8 mouse cellular contexts compared by ENCODE assay signal in the genomic region with DNA sequence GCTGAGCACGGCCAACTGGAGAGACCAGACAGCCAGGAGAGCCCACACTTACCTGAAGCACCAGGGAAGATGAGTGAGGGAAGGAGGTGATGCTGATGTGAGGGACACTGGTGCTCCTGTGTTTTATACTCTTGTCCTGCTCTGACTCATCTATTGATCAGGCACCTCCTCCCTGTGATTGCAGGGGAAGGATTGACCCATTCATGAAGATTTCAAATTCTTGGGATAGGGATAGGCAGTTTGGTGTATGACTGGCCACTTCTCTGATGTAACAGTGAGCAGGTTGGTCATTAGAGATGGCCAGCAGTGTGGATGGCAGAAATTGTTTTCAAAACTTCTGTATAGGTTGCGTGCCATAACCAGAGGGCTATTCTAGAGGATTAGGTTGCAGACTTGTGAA. TPM values are rescaled to one million over a fixed set of nuclear protein-coding genes. Genes with fewer than 3 reads are reported as not detected.
DNase-seq lines count a peak whose midpoint lies in the region; ATAC-seq and TF ChIP-seq lines count a peak whose summit lies in the region.
"Had no signal": no experiment of that assay in that cellular context is flagged by ENCODE, and none has a peak within 500 bp of the region (broad histone marks: within the 10 kb centered on the region; RNA-seq: fewer than 3 reads in every experiment).

Lor (minus strand) TSS at position 101 of the 400 bp plus-strand sequence.

- no peak for TF ChIP-seq POLR2A in olfactory bulb, adult 2 months (IDR thresholded peaks at IDR 0.05; ENCODE audit: insufficient read depth, low read depth, low read length)

- H3K9me3 ChIP-seq in liver, embryonic 12.5 days (replicated peaks), result no peaks in the 10 kb centered on the region
- no peaks in the 10 kb centered on the region for H3K9me3 ChIP-seq in liver, postnatal 0 days (ENCODE audit: low read length)
- H3K9me3 ChIP-seq in forebrain, embryonic 14.5 days (replicated peaks; ENCODE audit: control insufficient read depth, low read length), result no peaks in the 10 kb centered on the region
- no peaks in the 10 kb centered on the region for H3K9me3 ChIP-seq in intestine, postnatal 0 days (ENCODE audit: control insufficient read depth)

- H3K9ac ChIP-seq in liver, embryonic 12.5 days, result no peak within 1 kb of the TSS
- no peak within 1 kb of the TSS for H3K9ac ChIP-seq in liver, postnatal 0 days (replicated peaks)
- 0 out of 2 replicates have a peak within 1 kb of the TSS, but pooled peaks have one; percentile 69 for H3K9ac ChIP-seq in forebrain, embryonic 14.5 days (ENCODE audit: low read length)
- no peak within 1 kb of the TSS for H3K9ac ChIP-seq in intestine, postnatal 0 days (ENCODE audit: low read depth, low read length)

- TF ChIP-seq CTCF in liver, postnatal 0 days (IDR thresholded peaks at IDR 0.05; ENCODE audit: low read depth), result no peak
- no peak for TF ChIP-seq CTCF in intestine, postnatal 0 days (IDR thresholded peaks at IDR 0.05; ENCODE audit: low read depth)
- TF ChIP-seq CTCF in olfactory bulb, adult 2 months (IDR thresholded peaks at IDR 0.05; ENCODE audit: insufficient read depth, low read depth, low read length), result no peak

- DNase-seq in liver, postnatal 0 days, result no peak
- DNase-seq in forebrain, embryonic 14.5 days (ENCODE audit: low spot score), result no peak
- no peak for DNase-seq in thymus, adult 18-20 months
- no peak for DNase-seq in embryo, embryonic 11 days
- DNase-seq: kidney, adult 9 months had no signal

- peaks cover 13% of the 10 kb centered on the region; the same call in 1 of the 2 replicates for H3K4me1 ChIP-seq in liver, embryonic 12.5 days
- H3K4me1 ChIP-seq in liver, postnatal 0 days (ENCODE audit: insufficient read depth), result peaks cover 10% of the 10 kb centered on the region
- peaks cover 2% of the 10 kb centered on the region; the same call in 1 of the 2 replicates for H3K4me1 ChIP-seq in forebrain, embryonic 14.5 days (ENCODE audit: control insufficient read depth, insufficient read depth, low read length)
- no peaks in the 10 kb centered on the region for H3K4me1 ChIP-seq in intestine, postnatal 0 days (replicated peaks; ENCODE audit: control insufficient read depth, insufficient read depth, low read length)
- no peaks in the 10 kb centered on the region for H3K4me1 ChIP-seq in olfactory bulb, adult 2 months (ENCODE audit: control insufficient read depth, insufficient read depth, low read length)

- no peak for TF ChIP-seq EP300 in liver, postnatal 0 days (IDR thresholded peaks at IDR 0.05; ENCODE audit: low read depth)

- ATAC-seq in liver, embryonic 12.5 days, result no peak
- ATAC-seq in liver, postnatal 0 days, result no peak
- ATAC-seq in forebrain, embryonic 14.5 days, result no peak
- no peak for ATAC-seq in intestine, postnatal 0 days

- H3K4me3 ChIP-seq in liver, embryonic 12.5 days, result no peak within 1 kb of the TSS
- H3K4me3 ChIP-seq in liver, postnatal 0 days (ENCODE audit: low read depth, low read length), result no peak within 1 kb of the TSS
- H3K4me3 ChIP-seq in forebrain, embryonic 14.5 days (ENCODE audit: low read depth, low read length), result peak within 1 kb of the TSS; percentile 63
- H3K4me3 ChIP-seq in intestine, postnatal 0 days (ENCODE audit: low read depth, low read length), result peak within 1 kb of the TSS; percentile 76
- peak within 1 kb of the TSS; percentile 89; the same call in 1 of the 2 replicates for H3K4me3 ChIP-seq in olfactory bulb, adult 2 months (ENCODE audit: insufficient read depth, low read depth, low read length)

- peaks cover 62% of the 10 kb centered on the region for H3K27me3 ChIP-seq in liver, embryonic 12.5 days (replicated peaks)
- peaks cover 54% of the 10 kb centered on the region for H3K27me3 ChIP-seq in liver, postnatal 0 days (ENCODE audit: insufficient read depth, low read length)
- H3K27me3 ChIP-seq in forebrain, embryonic 14.5 days (replicated peaks; ENCODE audit: control insufficient read depth, insufficient read depth, low read length), result peaks cover 15% of the 10 kb centered on the region
- H3K27me3 ChIP-seq in intestine, postnatal 0 days (replicated peaks; ENCODE audit: control insufficient read depth, insufficient read depth, low read length), result peaks cover 23% of the 10 kb centered on the region; the same call in 1 of the 2 replicates

- 65% methylated on average over 2 of the region's 2 CpGs for WGBS in liver, embryonic 12.5 days (ENCODE audit: insufficient replicate concordance)
- WGBS in liver, postnatal 0 days (ENCODE audit: insufficient replicate concordance), result 73% methylated on average over 2 of the region's 2 CpGs
- WGBS in forebrain, embryonic 14.5 days, result 90% methylated on average over 2 of the region's 2 CpGs
- 83% methylated on average over 2 of the region's 2 CpGs for WGBS in intestine, postnatal 0 days
- 92% methylated on average over 2 of the region's 2 CpGs for WGBS in olfactory bulb, adult 2 months

- H3K27ac ChIP-seq in liver, embryonic 12.5 days, result no peak within 1 kb of the TSS
- H3K27ac ChIP-seq in liver, postnatal 0 days (ENCODE audit: low read depth), result no peak within 1 kb of the TSS
- no peak within 1 kb of the TSS for H3K27ac ChIP-seq in forebrain, embryonic 14.5 days (ENCODE audit: low read depth, low read length)
- no peak within 1 kb of the TSS for H3K27ac ChIP-seq in intestine, postnatal 0 days (ENCODE audit: low read depth, low read length)
- peak within 1 kb of the TSS; percentile 99; the same call in 1 of the 2 replicates for H3K27ac ChIP-seq in olfactory bulb, adult 2 months (ENCODE audit: insufficient read depth, low read depth, low read length)

- peak within 1 kb of the TSS; percentile 82; the same call in 1 of the 2 replicates for H3K4me2 ChIP-seq in liver, embryonic 12.5 days
- H3K4me2 ChIP-seq in liver, postnatal 0 days (ENCODE audit: low read depth, low read length), result no peak within 1 kb of the TSS
- H3K4me2 ChIP-seq in forebrain, embryonic 14.5 days (ENCODE audit: low read length), result peak within 1 kb of the TSS; percentile 94
- peak within 1 kb of the TSS; percentile 99 for H3K4me2 ChIP-seq in intestine, postnatal 0 days (replicated peaks; ENCODE audit: low read depth)

- no peaks in the 10 kb centered on the region for H3K36me3 ChIP-seq in liver, embryonic 12.5 days
- no peaks in the 10 kb centered on the region for H3K36me3 ChIP-seq in liver, postnatal 0 days (replicated peaks; ENCODE audit: insufficient read depth, low read length)
- no peaks in the 10 kb centered on the region for H3K36me3 ChIP-seq in forebrain, embryonic 14.5 days (ENCODE audit: control insufficient read depth, insufficient read depth, low read length)
- H3K36me3 ChIP-seq in intestine, postnatal 0 days (ENCODE audit: control insufficient read depth, insufficient read depth), result no peaks in the 10 kb centered on the region

RNA-seq across cellular contexts. Expression of gene Lor, which starts in this region (rescaled TPM):
- 1.1 and 1.2 TPM in 2 replicates for polyA plus RNA-seq in liver, embryonic 12.5 days (2016; fragmentation: Nextera tagmentation; extraction: Ambion mirVana)
- 0.06 TPM in 1 of 2 replicates, not detected in the other for polyA plus RNA-seq in liver, postnatal 0 days (2015; fragmentation: Nextera tagmentation; extraction: Ambion mirVana)
- polyA plus RNA-seq in forebrain, embryonic 14.5 days (2014; fragmentation: Nextera tagmentation; extraction: Ambion mirVana), result 1.3 TPM in 2 replicates
- 1.1 and 1.5 TPM in 2 replicates for polyA plus RNA-seq in intestine, postnatal 0 days (2015; fragmentation: Nextera tagmentation; extraction: Ambion mirVana)
- not detected in 2 replicates for polyA plus RNA-seq in olfactory bulb, adult 2 months (2012; ENCODE audit: insufficient read depth, insufficient read length, low replicate concordance, missing spikeins)

Comparison
In these comparisons a context has a peak if more than half of its experiments do, and no peak if none do; other contexts are left out.
1. H3K4me3 ChIP-seq: peak in forebrain, embryonic 14.5 days (single experiment), intestine, postnatal 0 days (single experiment) and olfactory bulb, adult 2 months (single experiment); none in liver, embryonic 12.5 days (single experiment) and liver, postnatal 0 days (single experiment).